Mouse (Mus musculus): ENCODE results near the gene Rtn4rl1. TPM values are rescaled to one million over a fixed set of nuclear protein-coding genes. Genes with fewer than 3 reads are reported as not detected.
A peak's percentile ranks its signal among the peaks of the same experiment; 100 is the strongest.

The Rtn4rl1 gene
- total RNA-seq, 2 experiments from 2014 or later, result 0.54 to 1.1 TPM

DNA sequence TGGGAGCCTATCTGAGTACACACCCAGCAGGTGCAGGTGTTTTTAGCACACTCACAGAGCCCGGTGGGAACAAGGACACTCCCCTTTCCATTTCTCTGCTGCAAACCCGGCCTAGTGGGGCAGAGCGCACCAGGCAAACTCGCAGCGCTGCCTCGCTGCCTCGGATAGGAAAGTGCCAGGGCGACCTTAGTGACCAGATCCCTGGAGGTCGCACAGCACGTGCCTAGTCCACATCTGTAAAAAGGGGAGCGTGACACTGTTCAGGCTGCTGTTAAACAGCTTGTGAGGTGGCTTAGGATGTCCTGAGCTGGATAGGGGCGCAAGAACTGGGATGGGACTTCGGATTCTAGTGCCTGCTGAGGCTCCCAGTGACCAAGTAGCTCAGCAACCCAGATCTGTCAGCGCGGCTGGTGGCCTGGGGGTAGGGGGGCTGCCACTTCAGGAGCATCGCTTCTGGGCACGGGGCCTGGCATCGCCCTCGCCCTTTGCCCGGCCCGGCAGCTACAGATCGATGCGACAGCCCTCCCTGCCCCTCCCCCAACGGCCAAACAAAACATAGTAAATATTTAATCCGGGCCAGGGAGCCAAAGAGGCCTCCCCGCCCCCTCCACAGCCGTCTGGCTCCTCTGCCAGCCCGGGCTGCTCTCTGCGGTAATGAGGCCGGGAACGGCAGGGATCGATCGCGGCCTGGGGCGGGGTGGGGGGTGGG, 19.9 kb downstream of the Rtn4rl1 start:
- TF ChIP-seq CTCF (IDR thresholded peaks at IDR 0.05), result no peak
- Histone ChIP-seq H3K27ac (peak overlapping the region; percentile 65), H3K4me3 (peak overlapping the region; percentile 51)
- intact Hi-C loops (cut with DNase I), result no loop called here
- DNase-seq, result peak; percentile 52

DNA sequence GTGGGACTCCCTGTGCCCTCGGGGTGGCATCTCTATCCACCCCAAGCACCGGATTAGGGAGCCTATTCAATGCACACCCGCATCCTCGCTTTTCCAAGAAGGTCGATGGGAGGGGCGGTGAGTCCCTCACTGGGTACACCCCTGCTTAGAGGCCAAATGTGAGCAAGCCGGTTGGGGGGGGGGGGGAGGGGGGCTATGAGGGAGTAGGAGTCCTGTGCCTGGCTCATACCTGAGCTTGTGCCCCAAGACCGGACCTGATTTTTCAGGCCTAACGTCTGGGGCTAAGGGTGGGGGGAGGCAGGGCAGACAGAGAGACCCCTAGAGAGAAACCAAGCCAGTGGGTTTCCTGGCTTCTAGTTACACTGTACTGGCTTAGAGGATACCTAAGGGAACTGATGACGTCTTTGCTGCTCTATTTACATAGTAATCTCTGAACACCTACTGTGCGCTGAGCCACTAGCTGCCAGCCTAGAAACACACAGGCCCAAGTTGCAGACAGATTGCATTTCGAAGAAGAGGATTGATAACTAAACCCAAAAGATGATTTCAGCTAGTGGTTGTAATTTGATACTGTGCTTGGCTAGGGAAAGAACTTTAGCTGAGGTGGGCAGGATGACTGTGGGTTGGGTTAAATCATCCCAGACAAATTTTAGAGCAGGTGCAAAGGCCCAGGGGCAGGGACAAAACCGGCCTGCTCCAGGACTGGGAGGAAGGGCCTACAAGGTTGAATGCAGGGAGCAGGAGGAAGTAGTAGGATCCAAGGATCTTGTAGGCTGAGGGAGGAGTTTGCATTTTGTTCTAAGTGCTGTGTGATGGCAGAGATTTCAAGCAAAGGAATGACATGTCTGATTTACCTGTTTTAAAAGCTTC, 20.7 kb downstream of the Rtn4rl1 start:
- peak overlapping the region; percentile 65 for H3K27ac ChIP-seq
- peak overlapping the region; percentile 51 for H3K4me3 ChIP-seq
- TF ChIP-seq CTCF (IDR thresholded peaks at IDR 0.05), result no peak
- intact Hi-C loops (cut with DNase I), result no loop called here
- DNase-seq, result no peak

GRCm38 (mm10) chr11:75220115-75220514, 26.5 kb downstream of the Rtn4rl1 start:
- Histone ChIP-seq H3K27ac (no peak overlapping the region), H3K4me3 (no peak overlapping the region)
- peak; percentile 67 for DNase-seq
- no peak for TF ChIP-seq CTCF (IDR thresholded peaks at IDR 0.05)
- intact Hi-C loops (cut with DNase I), result no loop called here

DNA sequence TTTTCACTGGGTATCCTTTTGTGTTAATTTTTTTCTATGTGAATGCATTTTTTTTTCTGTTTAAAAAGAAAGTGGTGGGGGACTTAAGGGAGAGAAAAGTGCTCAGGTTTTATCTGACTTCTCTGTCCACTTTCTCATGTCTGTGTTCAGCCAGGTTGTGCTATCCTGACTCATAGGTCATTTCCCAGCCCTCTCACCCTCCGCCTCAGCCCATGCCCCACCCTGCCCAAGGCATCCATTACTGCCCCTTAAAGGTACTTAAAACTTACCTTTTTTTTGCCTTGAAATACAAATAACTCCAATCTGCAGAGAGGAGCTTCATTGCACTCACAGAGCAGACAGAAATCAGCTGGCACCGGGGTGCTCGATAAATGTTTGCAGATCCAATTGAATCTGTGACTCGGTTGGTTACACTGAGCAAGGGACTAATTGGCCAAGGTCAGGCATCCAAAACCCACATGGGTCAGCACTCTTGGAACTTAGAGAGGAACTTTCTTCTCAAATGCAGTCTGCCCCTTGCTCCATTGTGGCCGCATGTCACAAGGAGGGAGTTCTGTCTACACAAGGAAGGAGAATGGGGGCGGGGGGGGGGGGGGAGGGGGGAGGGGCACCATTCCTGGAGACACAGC, 27.0 kb downstream of the Rtn4rl1 start:
- H3K4me3 ChIP-seq, result no peak overlapping the region
- no peak for TF ChIP-seq CTCF (IDR thresholded peaks at IDR 0.05)
- intact Hi-C loops (cut with DNase I), result no loop called here
- H3K27ac ChIP-seq, result no peak overlapping the region
- DNase-seq, result no peak

DNA sequence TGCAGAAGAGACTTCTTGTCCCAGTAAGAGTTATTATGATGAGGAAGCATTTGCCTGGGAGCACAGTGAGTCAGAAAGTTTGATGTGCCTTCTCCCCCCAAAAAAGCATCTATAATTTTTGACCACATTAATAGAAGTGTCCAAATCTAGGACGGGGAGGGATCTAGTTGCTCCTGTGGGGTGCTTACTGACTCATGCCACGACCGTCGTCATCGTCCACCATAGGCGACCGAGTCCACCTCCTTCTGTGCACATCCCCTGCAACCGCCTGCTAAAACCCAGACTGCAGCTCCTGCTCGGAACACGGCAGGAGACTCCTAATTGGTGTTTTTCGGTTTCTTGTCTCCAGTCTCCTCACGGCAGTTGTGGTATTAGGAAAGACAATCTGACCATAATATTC, 30.5 kb downstream of the Rtn4rl1 start:
- H3K27ac ChIP-seq, result no peak overlapping the region
- DNase-seq, result no peak

DNA sequence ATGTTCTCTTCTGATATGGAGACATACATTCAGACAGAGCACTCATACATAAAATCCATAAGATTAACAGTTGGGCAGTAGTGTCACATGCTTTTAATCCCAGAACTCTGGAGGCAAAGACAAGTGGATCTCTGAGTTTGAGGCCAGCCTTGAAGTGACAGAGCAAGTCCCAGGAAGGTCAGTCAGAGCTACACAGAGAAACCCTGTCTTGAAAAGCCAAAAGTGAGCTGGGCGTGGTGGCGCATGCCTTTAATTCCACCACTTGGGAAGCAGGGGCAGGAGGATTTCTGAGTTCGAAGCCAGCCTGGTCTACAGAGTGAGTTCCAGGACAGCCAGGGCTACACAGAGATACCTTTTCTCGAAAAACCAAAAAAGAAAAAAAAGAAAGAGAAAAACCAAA, 31.3 kb downstream of the Rtn4rl1 start:
- DNase-seq, result no peak
- H3K27ac ChIP-seq, result no peak overlapping the region
- intact Hi-C loops (cut with DNase I), result no loop called here
- H3K4me3 ChIP-seq, result no peak overlapping the region
- TF ChIP-seq CTCF (IDR thresholded peaks at IDR 0.05), result no peak

More for the DNA sequence above, 30.5 kb downstream of the Rtn4rl1 start:
- no peak for TF ChIP-seq CTCF (IDR thresholded peaks at IDR 0.05)
- no peak overlapping the region for H3K4me3 ChIP-seq
- intact Hi-C loops (cut with DNase I), result no loop called here

GRCm38 (mm10) chr11:75227632-75228031, 34.0 kb downstream of the Rtn4rl1 start:
- DNase-seq, result no peak
- Histone ChIP-seq H3K27ac (no peak overlapping the region), H3K4me3 (no peak overlapping the region)
- TF ChIP-seq CTCF (IDR thresholded peaks at IDR 0.05), result no peak
- intact Hi-C loops (cut with DNase I), result no loop called here

DNA sequence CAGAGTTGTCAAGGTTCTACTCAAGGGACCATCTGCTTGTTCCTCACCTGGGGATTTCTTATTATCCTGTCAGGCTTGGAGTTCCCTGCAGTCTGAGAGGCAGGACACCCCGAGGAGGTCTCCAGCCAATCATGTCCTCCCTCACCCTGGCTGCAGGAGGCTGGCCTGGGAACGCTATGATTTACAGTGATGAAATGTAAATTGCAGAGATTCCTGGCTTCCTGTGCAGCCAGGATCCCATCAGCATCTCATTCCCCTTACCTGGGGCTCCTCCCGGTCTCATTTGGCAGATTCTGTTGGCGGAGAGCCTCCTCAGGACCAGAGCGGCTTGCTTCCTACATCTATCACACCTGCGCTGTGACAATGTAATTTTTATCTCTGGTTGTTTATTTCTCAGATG, 35.7 kb downstream of the Rtn4rl1 start:
- Histone ChIP-seq H3K27ac (no peak overlapping the region), H3K4me3 (no peak overlapping the region)
- intact Hi-C loops (cut with DNase I), result no loop called here
- DNase-seq, result no peak
- TF ChIP-seq CTCF (IDR thresholded peaks at IDR 0.05), result no peak

DNA sequence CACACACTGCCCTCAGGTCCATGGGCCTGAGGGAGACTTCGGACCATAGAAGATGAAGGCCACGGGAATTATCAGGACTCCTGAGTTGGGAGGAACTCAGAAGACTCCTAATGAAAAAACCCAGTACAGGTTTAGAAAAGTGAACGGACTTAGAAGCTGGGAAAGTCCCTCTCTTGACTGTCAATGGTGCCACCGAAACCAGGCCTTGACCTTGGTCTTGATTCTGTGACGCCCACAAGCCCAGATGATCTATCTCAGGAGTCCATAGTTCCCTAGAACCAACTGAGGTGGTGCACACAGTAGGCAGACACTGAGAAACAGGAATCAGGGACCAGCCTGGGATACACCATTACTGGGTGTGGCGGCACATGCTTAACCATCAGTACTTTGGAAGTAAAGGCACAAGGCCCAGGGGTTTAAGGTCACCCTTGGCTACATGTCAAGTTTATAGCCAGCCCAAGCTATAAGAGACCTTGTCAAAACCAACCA, 36.7 kb downstream of the Rtn4rl1 start:
- TF ChIP-seq CTCF (IDR thresholded peaks at IDR 0.05), result no peak
- Histone ChIP-seq H3K27ac (no peak overlapping the region), H3K4me3 (no peak overlapping the region)
- intact Hi-C loops (cut with DNase I), result loop anchor here (5.0 kb wide), 1 partner anchor 57 kb away; no protein-coding TSS in a partner anchor
- DNase-seq, result no peak

DNA sequence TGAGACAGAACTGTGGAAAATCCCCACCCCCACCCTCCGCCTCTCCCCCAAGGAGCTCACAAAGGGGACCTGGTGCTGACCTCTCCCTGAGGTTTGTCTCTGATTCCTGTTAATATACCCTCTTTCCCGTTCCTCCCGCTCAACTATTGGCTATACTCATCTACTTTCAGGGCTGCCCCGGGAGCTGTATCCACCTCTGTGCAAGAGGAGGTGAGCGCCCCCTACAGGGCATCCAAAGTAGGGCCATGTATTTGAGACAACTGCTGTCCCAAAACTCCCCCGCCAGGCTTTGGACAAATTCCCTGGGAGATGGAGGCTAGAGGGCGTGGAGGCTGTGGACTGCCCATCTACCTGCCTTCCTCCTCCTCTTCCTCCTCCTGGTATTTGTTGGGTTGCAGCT, 38.2 kb downstream of the Rtn4rl1 start:
- TF ChIP-seq CTCF (IDR thresholded peaks at IDR 0.05), result peak; percentile 80
- H3K4me3 ChIP-seq, result no peak overlapping the region
- intact Hi-C loops (cut with DNase I), result loop anchor here (1.0 to 5.0 kb wide), 2 partner anchors 39 to 56 kb away; no protein-coding TSS in a partner anchor
- no peak overlapping the region for H3K27ac ChIP-seq
- DNase-seq, result peak; percentile 81

DNA sequence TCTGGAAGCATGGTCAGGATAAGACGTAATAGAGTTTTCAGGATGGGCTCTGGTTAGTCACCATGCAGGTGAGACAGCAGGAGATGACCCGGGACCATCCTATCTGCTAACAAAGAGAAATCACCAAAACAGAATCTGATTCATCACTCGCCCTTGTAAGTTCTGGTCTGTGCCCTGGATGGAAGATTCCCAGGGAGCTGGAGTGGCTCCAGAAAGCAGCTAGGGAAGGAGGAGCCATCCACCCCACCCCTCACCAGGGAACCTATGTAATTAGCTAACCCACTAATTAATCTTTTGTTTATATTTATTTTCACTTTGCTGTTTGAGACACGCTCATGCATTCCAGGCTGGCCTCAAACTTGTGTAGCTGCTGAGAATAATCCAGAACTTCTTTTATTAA, 38.9 kb downstream of the Rtn4rl1 start:
- Histone ChIP-seq H3K4me3 (no peak overlapping the region), H3K27ac (no peak overlapping the region)
- intact Hi-C loops (cut with DNase I), result loop anchor here (1.0 to 5.0 kb wide), 2 partner anchors 40 to 55 kb away; no protein-coding TSS in a partner anchor
- DNase-seq, result no peak
- TF ChIP-seq CTCF (IDR thresholded peaks at IDR 0.05), result no peak

- TF ChIP-seq CTCF (IDR thresholded peaks at IDR 0.05), result no peak
- no peak for DNase-seq
- no peak overlapping the region for H3K4me3 ChIP-seq
- no peak overlapping the region for H3K27ac ChIP-seq
- intact Hi-C loops (cut with DNase I), result loop anchor here (5.0 kb wide), 1 partner anchor 53 kb away; no protein-coding TSS in a partner anchor
Observed at GRCm38 (mm10) chr11:75234745-75235144, 41.2 kb downstream of the Rtn4rl1 start.
